Mouse (Mus musculus): ENCODE results near the gene Zfp513. TPM values are rescaled to one million over a fixed set of nuclear protein-coding genes. Genes with fewer than 3 reads are reported as not detected.

The Zfp513 gene
- polyA plus RNA-seq, 1 experiment = 37.0 TPM

DNA sequence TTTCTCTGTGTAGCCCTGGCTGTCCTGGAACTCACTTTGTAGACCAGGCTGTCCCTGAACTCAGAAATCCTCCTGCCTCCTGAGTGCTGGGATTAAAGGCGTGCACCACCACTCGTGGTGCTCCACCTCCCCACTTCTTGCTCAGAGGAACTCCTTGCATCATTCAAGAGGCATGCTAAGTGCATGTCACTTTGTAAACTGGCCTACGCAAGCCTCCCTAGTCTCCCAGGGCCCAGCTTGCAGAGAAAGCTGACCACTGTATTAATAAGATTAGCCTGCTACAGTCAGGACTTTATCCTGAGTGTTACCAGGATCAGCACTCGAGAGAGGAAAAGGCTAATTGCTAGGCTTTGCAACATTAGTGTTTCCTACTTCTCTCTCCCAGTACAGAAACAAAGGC is 33.5 kb downstream of the Zfp513 start:
- DNase-seq (ENCODE audit: low spot score) = no peak

DNA sequence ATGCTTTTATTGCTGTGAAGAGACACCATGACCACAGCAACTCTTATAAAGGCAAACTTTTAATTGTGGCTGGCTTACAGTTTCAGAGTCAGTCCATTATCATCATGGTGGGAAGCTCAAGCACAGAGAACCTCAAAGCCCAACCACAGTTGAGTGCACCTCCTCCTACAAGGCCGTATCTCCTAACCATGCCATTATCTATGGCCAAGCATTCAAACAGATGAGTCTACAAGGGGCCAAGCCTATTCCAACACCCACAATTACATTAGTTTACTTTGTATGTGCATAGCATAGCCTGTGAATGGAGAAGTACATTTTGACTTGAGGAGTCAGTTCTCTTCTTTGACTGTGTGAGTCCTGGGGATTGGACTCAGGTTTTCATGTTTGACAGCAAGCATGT is 37.2 kb downstream of the Zfp513 start:
- no peak for DNase-seq (ENCODE audit: low spot score)

DNA sequence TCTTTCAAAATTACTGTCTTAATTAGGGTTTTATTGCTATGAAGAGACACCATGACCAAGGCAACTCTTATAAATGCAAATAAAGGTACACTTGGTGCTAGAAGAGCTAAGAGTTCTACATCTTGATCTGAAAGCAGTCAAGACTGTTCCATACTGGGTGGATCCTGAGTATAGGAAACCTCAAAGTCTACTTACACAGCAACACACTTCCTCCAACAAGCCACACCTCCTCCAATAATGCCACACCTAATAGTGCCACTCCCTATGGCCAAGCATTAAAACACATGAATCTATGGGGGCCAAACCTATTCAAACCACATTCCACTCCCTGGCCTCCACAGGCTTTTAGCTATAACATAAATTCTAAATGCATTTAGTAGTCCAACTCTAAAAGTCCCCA is 39.6 kb downstream of the Zfp513 start:
- DNase-seq (ENCODE audit: low spot score) = no peak

DNA sequence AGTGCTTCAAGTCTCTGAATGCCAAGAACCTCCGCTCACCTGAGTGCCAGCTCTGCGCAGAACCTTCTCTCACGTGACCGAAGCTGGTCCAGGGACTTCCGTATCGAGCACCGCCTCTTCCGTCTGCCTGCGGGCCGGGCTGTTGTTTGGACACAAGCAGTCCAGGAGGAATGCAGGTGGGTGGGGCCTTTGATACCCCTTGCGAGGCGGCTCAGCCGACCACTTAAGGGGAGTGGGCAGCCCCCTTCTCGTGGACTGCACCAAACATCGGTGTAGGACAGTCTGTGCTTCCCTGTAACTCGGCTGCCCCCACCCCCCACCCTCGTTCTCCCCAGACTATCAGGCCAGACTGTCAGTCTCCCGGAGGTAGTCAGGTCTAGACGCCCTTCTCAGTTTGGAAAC is 48.0 kb downstream of the Zfp513 start, which contains the start of gene Mpv17:
Gene Mpv17 (minus strand): TSS at position 100 of the 402 bp plus-strand sequence.
- peak; percentile 70 for DNase-seq (ENCODE audit: low spot score)

DNA sequence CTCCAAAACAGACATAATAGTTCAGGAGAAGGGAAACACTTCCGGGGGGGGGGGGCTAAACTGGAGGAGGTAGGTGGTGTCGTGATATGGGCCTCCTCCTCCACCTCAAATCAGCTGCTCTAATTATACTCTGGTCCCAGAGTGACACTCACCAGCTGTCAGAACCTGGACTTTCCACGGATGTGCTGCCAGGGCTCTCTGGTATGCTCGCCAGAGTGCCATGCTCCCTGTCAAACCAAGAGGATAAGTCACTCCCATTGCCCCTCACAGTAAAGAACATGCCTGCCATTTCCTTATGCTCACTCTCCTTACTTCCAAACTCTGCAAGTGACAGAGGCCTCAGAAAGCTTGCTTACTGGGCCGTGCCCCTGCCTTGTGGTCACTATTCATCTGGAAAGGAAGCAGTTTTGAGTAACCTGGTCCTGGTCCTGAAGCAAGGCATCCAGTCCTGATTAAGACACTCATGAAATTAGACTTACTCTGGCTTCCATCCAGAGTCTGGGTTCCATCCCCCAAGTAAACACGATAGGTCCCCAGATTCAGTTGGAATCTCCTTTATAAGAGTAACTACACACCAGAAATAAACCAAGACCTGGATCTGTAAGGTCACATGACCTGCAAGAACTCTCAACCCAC is 48.5 kb downstream of the Zfp513 start:
- DNase-seq (ENCODE audit: low spot score) = no peak

DNA sequence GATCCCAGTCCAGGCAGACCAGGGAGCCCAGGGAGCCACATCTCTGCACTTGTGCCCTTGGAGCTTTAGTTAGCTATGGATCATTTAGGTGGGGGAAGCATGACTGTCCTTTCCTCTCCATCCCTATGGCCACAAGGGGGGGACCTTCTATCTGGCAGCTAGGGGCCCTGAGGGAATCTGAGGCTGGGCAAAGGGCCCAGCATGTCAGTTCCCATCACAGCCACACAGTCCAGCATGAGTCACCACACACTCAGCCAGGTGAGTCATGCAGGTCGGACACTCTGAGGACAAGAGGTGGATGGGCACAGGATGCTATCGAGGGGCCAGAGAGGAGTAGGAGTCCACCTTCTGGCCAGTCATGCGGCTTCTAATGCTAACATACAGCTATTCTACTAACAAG is 50.4 kb downstream of the Zfp513 start:
- DNase-seq (ENCODE audit: low spot score) = no peak

DNA sequence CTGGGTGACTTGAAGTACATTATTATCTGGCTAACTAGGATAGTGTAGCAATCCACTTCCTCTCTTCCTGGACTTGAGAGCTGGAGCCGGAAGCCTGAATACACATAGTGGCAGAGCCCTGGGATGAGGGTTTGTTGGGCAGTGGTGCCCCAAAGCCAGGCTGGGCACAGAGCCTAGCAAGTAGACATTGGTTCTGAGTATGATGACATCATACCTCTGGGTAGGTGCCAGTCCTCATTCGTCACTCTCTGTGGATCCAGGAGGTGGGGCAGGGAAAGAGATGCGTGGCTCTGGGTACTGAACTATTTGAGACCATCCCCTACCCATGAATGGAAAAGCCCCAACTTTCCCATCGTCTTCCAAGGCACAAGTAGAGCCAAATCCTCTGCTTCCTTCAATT is 52.3 kb downstream of the Zfp513 start:
- no peak for DNase-seq (ENCODE audit: low spot score)

Other genes with a start within 250 kb of the Zfp513 start
- gene Preb, start 241.9 kb downstream of the Zfp513 start, polyA plus RNA-seq (2012; rRNA removed) = 166 and 214 TPM in 2 replicates
- 0.50 and 0.66 TPM in 2 replicates for gene Tcf23, start 233.6 kb downstream of the Zfp513 start, polyA plus RNA-seq (2012; rRNA removed)
- gene Atraid, start 154.0 kb downstream of the Zfp513 start, polyA plus RNA-seq (2012; rRNA removed) = 162 and 174 TPM in 2 replicates
- 19.4 and 21.3 TPM in 2 replicates for gene Slc5a6, start 153.4 kb downstream of the Zfp513 start, polyA plus RNA-seq (2012; rRNA removed)
- 14.6 and 14.8 TPM in 2 replicates for gene Cad, start 147.5 kb downstream of the Zfp513 start, polyA plus RNA-seq (2012; rRNA removed)
- gene Dnajc5g, start 96.0 kb downstream of the Zfp513 start, polyA plus RNA-seq (2012; rRNA removed) = not detected in 2 replicates
- gene Slc30a3, start 94.1 kb downstream of the Zfp513 start, polyA plus RNA-seq (2012; rRNA removed) = 0.04 TPM in 1 of 2 replicates, not detected in the other
- not detected in 2 replicates for gene Trim54, start 85.6 kb downstream of the Zfp513 start, polyA plus RNA-seq (2012; rRNA removed)
- not detected in 2 replicates for gene Ucn, start 63.5 kb downstream of the Zfp513 start, polyA plus RNA-seq (2012; rRNA removed)
- 98.9 and 117 TPM in 2 replicates for gene Mpv17, start 48.1 kb downstream of the Zfp513 start, polyA plus RNA-seq (2012; rRNA removed)
- 1.5 and 1.7 TPM in 2 replicates for gene Gm29609, start 22.4 kb downstream of the Zfp513 start, polyA plus RNA-seq (2012; rRNA removed)
- gene Gtf3c2, start 22.2 kb downstream of the Zfp513 start, polyA plus RNA-seq (2012; rRNA removed) = 78.9 and 87.0 TPM in 2 replicates
- 93.5 and 93.8 TPM in 2 replicates for gene Snx17, start 9.1 kb downstream of the Zfp513 start, polyA plus RNA-seq (2012; rRNA removed)
- gene Eif2b4, start 8.9 kb downstream of the Zfp513 start, polyA plus RNA-seq (2012; rRNA removed) = 33.2 and 39.1 TPM in 2 replicates
- 67.0 and 73.4 TPM in 2 replicates for gene Ppm1g, start 18.4 kb upstream of the Zfp513 start, polyA plus RNA-seq (2012; rRNA removed)
- gene Nrbp1, start 38.6 kb upstream of the Zfp513 start, polyA plus RNA-seq (2012; rRNA removed) = 114 and 127 TPM in 2 replicates
- 0.28 and 0.37 TPM in 2 replicates for gene Gm9970, start 38.9 kb upstream of the Zfp513 start, polyA plus RNA-seq (2012; rRNA removed)
- 40.9 and 56.9 TPM in 2 replicates for gene Krtcap3, start 49.4 kb upstream of the Zfp513 start, polyA plus RNA-seq (2012; rRNA removed)
- 36.1 and 39.8 TPM in 2 replicates for gene Ift172, start 88.8 kb upstream of the Zfp513 start, polyA plus RNA-seq (2012; rRNA removed)
- 14.7 and 17.6 TPM in 2 replicates for gene Fndc4, start 93.8 kb upstream of the Zfp513 start, polyA plus RNA-seq (2012; rRNA removed)
- gene Gckr, start 95.1 kb upstream of the Zfp513 start, polyA plus RNA-seq (2012; rRNA removed) = 0.29 and 0.39 TPM in 2 replicates